Mouse (Mus musculus): ENCODE results near the gene Vsx2.

GRCm38 (mm10) chr12:84611718-84612117 lies 42.2 kb downstream of the Vsx2 start:
- TF ChIP-seq CTCF (conservative IDR thresholded peaks at IDR 0.05; ENCODE audit: insufficient read depth, insufficient read length, low read depth, low read length), result no peak
- TF ChIP-seq POLR2A (IDR thresholded peaks at IDR 0.05; ENCODE audit: low read depth, low read length), result no peak

Data from kidney, adult 2 months (tissue).